Mouse (Mus musculus): ENCODE results near the gene Aqp3. TPM values are rescaled to one million over a fixed set of nuclear protein-coding genes. Genes with fewer than 3 reads are reported as not detected.
A peak's percentile ranks its signal among the peaks of the same experiment; 100 is the strongest.

Aqp3 gene
- not detected for total RNA-seq (2021)
- long read RNA-seq, experiment 1: 0 reads
- long read RNA-seq, experiment 2: 0 reads

DNA sequence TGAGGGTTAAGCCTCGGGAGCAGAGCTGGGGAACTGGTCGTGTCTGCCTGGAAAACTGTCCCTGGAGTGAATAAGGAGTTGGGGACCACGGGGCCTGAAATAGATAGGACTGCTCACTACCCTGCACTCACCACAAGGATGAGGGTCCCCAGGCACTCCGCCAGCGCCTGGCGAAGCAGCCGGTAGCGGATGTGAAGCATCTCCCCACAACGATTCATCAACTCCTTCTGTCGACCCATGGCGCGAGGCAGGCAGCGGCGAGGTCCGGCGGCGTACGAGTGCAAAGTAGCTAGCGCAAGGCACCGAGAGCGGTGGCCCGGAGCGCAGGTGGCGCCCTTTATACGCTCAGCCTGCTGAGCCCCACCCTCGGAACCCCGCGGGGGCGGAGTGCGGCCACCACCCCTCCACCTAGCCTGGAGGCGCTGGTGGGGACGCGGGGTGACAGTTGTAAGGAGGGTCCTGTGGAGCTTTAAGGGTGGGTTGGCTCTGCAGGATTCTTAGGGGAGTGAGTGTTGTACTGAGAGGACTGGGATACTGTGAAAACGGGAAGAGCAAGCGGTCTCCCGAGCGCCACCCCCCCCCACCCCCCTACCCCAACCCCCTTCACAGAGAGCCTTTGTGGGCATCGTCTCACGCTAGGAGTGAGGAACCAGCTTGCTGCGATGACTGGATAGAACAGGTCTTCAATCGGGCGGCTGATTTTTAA is at the start of gene Aqp3:
Gene Aqp3 (minus strand): TSS at position 313 of the 706 bp plus-strand sequence.
- peak; percentile 30 to 44 for DNase-seq (ENCODE audit: low spot score in 2 of 2)

DNA sequence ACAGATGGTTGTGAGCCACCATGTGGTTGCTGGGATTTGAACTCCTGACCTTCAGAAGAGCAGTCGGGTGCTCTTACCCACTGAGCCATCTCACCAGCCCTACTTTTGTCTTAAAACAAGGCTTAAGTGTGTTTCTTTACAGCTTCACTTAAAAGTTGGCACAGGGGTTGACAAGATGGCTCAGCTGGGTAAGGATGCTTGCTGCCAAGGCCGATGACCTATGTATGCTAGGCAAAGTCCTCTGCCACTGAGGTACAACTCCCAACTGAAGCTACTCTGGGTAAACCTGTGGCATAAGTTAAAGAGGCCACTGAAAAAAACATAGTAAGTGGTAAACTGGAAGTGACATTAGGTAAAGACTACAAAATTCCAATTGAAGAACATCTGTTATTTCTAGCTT is 44.6 kb upstream of the Aqp3 start:
- no peak for DNase-seq (ENCODE audit: low spot score in 2 of 2)

DNA sequence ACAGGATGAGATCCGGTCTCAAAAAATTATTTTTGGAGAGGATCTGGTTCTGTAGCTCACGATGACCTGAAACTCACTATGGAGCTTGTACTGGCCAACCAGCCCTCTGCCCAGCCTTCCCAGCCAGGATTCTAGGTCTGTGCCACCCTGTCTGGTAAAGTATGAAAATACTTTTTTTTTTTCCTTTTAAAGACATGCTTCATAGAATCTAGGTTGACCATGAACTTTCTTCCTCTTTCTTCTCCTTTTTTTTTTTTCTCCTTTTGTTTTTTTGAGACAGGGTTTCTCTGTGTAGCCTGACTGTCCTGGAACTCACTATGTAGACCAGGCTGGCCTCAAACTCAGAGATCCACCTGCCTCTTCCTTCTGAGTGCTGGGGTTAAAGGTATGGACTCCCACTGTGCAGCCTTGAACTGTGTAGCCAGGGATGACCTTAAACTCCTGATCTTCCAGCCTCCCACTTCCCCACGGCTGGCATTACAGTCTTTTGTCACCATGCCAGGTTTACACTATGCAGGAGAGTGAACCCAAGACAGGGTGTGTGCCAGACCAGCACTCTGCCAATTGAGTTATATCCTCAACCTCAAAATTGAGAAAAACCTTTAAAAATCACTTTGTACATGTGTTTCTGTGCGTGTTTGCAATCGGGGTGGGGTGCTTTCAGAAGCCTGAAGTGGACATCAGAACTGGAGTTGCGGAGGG is 42.3 kb upstream of the Aqp3 start:
- no peak for DNase-seq (ENCODE audit: low spot score in 2 of 2)

DNA sequence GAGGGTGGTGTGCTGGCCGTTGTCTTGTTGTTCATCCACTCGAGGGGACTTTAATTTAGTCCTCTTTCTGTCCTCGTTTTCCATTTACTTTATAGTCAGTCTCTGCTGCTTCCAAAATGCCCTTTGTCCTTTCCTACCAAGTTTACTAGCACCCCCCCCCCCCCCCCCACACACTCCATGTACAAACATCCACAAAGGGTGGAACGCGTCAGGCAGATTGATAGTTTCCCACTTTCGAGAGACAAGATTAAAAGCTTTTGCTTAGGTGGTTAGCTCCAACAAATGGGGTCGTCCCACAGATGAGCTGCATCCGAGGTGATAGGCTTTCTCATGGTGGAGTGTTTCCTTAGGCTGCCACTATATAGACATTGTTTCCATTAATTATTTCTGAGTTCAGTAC is 38.8 kb upstream of the Aqp3 start:
- no peak for DNase-seq (ENCODE audit: low spot score in 2 of 2)

DNA sequence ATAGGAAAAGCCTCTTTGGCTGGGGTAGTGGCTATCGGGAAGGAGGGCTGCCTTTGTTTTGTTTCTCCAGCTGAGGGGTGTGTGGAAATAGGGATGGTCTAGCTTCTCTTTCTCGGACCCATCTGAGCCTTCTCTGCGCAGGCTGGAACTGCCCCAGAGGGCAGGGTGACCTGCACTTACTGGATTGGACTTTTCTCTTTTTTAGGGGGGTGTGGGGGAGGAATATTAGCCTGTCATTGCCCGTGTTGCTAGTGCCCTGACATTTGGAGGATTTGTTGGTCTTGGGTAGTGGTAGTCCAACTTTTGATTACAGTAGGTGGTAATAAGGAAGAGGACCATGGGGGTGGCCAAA is 38.4 kb upstream of the Aqp3 start:
- peak in 1 of 2 experiments; percentile 50 for DNase-seq (ENCODE audit: low spot score in 2 of 2)

DNA sequence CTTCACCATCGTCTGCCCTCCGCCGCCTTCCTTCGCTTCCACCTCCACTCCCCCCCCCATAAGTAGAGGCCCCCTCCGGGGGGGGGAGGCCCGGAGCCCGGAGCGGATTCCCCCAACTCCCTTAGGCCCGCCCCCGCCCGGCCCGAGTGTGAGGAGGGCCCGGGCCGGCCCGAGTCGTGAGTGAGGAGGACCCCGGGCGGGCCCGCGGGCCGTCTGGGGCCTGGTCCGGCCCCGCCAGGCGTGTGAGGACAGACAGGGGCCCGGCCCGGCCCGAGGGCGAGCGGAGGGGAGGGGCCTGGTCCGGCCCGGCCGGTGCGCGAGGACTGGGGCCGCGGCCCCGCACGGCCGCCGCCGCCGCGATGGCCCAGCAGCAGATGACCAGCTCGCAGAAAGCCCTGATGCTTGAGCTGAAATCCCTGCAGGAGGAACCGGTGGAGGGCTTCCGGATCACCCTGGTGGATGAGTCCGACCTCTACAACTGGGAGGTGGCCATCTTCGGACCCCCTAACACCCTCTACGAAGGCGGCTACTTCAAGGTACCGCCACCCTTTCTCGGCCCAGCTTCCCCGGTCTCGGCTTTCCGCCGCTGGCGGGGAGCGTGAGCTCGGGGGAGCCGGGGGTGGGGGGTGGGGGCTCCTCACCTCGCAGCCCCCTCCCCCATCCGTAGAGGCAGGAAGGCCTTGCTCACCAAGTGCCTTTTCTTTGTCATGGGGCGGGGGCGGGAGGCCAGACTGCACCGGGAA is 37.9 kb upstream of the Aqp3 start, which contains the start of gene Ube2r2:
Gene Ube2r2 (plus strand): TSS at position 33 of the 743 bp plus-strand sequence.
- peak; percentile 67 to 71 for DNase-seq (ENCODE audit: low spot score in 2 of 2)

- DNase-seq (ENCODE audit: low spot score in 2 of 2): peak; percentile 69 to 77
These were observed 37.1 kb upstream of the Aqp3 start for GRCm38 (mm10) chr4:41134935-41135710.

DNA sequence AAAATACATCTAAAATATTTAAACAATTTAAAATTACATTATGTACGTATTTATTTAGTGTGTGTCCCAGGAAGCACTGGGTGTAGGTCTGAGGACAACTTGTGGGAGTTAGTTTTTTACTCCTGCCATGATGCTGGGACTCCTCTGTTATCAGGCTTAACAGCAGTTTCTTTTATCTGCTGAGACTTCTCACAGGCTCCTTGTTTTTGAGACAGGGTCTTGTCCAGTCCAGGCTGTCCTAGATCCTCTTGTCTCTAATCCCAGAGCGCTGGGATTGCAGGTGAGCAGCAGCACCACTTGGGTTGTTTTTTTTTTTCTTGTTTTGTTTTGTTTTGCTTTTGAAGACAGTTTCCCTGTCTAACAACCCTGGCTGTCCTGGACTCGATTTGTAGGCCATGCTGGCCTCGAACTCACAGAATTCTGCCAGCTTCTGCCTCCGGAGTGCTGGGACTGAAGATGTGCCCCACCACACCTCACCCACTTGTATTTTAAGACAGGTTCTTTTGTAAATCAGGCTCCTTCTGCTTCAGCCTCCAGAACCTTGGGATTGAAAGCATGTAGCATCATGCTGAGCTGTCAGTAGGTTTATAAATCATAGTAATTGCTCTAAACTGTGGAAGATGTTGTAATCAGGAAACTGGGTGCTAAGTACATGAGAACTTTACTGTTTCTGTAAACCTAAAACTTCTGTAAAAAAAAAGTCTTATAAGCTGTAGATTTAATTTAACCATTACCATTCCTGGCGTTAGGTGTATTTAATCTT is 35.7 kb upstream of the Aqp3 start:
- DNase-seq (ENCODE audit: low spot score in 2 of 2): no peak

DNA sequence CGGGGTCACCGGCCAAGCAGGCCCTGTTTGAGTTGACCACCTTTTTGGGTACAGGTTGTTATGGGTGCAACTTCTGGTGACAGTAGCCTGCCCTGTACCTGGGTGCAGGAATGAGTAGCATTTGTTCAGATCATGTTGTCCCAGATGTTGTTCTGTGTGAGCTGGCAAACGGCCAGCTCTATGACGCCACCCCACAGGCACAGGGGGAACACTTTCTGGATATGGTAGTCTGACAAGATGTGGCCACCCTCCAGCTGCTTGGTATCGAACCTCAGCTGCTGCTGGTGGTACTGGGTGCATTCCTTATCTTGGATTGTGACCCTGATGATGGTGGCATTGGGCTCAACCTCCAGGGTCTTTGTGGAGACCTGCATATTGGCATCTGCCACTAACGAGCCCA is 34.5 kb upstream of the Aqp3 start:
- no peak for DNase-seq (ENCODE audit: low spot score in 2 of 2)

DNA sequence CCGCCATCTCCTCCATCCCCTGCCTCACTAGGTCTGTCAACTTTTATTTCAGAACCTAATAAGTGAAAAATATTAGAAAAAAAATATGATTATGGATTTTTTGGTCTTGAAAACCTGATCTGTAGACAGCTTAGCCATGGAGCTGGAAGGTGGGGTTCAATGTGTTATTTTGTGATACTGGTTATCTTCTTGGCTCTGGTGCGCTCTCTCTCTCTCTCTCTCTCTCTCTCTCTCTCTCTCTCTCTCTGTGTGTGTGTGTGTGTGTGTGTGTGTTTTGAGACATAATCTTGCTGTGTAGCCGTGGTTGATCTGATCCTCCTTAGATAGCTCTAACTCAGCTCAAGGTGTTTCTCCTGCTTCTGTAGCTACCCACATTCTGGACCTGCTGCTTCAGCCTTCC is 31.9 kb upstream of the Aqp3 start:
- no peak for DNase-seq (ENCODE audit: low spot score in 2 of 2)

- DNase-seq (ENCODE audit: low spot score in 2 of 2): peak; percentile 58 to 59
These were observed 31.4 kb upstream of the Aqp3 start for GRCm38 (mm10) chr4:41129406-41129805.

GRCm38 (mm10) chr4:41124180-41124951 is 26.4 kb upstream of the Aqp3 start, which contains the start of gene Nol6:
Gene Nol6 (minus strand): TSS chr4:41124455.
- DNase-seq (ENCODE audit: low spot score in 2 of 2): peak; percentile 84 to 88

DNA sequence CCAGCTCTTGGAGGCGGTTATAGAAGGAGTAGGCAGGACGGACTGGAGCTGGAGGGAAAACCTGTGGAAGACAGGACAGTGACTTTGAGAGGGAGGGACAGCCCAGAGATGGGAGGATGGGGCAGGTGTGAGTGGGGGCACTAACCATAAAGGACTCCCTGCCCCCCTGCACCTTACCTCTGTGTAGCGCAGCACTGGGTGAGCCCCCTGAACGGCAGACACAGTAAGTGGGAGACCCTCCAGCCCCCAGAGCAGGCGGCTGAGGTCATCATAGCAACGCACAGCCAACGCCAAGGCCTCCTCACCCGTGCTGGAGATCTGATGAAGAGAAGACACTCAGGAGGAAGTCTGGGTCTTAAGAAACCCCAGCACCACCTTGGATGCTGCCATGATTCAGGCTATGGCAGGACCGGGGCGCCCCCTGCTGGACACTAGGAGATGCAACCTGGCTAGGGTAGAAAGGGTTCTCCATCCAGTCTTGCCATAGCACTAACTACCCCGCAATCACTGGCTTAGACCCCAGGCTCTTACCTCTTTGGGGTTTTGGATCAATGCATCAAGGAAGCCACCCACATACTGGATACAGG is 20.8 kb upstream of the Aqp3 start:
- peak; percentile 56 to 74 for DNase-seq (ENCODE audit: low spot score in 2 of 2)

DNA sequence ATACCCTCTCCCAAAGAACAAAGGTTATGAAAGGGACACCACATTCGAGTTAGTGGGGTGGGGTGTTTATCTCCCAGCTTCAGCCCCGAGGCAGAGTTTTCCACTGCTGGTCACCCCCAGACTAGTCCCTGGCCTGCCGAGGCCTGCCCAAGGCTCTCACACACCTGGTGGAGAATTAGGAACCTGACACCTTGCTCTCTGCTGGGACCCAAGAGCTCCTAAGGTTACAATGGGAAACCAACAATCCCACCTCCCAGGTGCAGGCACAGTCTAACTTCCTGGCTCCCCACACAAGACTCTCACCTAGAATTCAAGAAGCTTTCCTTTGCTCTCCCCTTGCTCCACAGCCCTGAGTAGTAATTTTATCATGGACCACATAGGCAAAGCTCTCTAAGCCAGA is 18.8 kb upstream of the Aqp3 start:
- no peak for DNase-seq (ENCODE audit: low spot score in 2 of 2)

GRCm38 (mm10) chr4:41115793-41116192 is 17.8 kb upstream of the Aqp3 start:
- no peak for DNase-seq (ENCODE audit: low spot score in 2 of 2)

DNA sequence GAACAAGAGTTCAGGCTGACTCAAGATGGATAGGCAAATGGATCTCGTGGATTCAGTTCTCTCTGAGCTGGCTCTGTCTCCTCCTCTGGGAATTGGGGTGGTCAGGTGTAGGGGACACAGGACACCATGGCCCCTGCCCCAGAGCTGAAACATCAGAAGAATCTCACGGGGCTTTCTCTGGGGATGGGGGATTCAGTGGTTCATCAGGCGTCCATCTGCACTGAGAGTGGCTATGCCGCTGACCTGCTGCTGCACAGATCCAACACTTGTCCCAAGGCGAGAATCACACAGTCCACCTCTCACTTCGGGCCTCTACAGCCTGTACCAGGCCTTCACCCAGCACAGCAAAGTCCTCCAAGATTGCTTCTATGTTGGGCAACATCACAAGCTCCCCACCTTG is 17.1 kb upstream of the Aqp3 start:
- DNase-seq (ENCODE audit: low spot score in 2 of 2): no peak

DNA sequence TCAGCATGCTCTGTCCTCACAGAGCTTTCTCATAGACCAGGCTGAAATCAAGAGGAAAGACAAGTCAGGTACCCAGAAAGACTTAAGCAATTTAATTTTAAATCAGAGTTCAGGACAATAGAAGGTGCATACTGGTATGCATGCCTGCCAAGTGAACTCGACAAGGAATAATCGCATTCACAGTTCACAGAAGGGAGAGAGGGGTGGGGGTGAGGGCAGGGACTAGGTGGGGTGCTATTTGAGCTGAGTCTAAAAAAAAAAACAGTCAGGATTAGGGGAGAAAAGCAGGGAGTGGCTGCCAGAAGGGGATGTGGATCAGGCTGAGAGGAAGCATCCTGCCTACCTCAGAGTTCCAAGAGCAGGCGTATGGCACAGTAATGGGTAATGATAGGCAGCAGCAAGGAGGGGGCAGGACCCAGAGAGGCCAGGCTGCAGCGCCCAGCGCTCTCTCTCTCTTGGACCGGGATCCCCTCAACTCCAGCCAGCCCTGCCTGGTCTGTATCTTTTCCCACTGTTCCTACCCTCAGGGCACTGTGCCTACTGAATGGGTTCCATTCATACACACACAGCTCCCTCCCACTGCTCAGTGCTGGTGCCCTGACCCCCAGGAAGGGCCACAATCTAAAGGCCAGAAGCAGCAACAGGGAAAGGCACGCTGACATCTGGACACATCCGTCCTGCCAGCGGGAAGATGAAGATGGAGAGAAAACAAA is 16.5 kb upstream of the Aqp3 start:
- no peak for DNase-seq (ENCODE audit: low spot score in 2 of 2)

- DNase-seq (ENCODE audit: low spot score in 2 of 2): no peak
These were observed 10.9 kb upstream of the Aqp3 start for GRCm38 (mm10) chr4:41108717-41109425.

Measured in adrenal gland, adult 18-20 months (tissue).